Mouse (Mus musculus) liver, adult (tissue): ENCODE results near the gene Btf3.

Experiments
- GATA4 ChIP-seq: IDR thresholded peaks from 2 replicates; pipeline ENCODE4 v1.6.1; 2014; ENCODE audit warnings: mild to moderate bottlenecking, low read length; ENCODE audit not compliant: insufficient replicate concordance

Gene Btf3

DNA sequence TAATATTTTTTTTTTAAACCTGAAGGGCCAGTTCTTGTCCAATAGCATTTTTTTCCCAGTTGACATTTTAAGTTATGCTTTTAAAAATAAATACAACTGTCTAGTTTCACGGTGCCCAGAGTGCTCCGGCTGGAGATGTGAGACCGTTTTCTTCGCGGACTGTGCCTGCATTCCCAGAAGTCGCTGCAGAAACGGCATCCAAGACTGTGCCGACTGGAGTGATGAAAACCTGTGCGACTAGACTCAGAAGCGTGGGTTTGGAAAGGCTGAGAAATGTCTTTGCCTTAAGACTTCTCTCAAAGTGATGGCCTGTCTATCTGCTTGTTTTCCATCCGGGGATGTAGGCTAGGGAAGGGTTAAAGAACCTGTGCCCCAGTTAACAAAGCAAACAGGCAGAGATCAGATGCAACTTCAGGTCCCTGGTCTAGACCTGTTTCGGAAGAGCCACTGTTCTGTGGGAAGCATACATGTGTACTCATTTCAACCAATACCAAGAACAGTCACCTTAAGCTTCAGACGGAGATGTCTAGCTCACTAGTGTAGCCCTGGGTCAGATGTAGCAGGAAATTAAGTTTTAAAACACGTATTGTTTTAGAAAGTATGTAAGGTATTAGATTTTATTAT lies 9.8 kb downstream of the Btf3 start:
- no peak for TF ChIP-seq GATA4

DNA sequence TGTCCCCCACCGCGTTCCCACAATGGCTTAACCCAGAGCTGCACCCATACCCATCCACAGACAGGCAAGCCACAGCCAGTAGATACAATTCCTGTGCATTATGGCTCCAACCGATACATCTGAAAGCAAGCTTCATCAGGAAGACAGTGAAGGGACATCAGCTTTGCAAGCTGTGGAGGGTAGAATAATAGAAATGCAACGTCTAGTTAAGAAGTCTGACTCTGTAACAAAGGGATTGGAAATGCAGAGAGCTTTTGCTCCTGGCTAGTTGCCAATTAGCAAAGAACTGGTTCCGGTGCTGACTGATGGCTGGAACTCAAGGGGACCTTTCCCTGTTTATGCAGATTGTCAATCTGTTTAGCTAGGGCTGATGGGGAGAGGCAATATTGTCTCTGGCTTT lies 10.4 kb downstream of the Btf3 start:
- no peak for TF ChIP-seq GATA4

DNA sequence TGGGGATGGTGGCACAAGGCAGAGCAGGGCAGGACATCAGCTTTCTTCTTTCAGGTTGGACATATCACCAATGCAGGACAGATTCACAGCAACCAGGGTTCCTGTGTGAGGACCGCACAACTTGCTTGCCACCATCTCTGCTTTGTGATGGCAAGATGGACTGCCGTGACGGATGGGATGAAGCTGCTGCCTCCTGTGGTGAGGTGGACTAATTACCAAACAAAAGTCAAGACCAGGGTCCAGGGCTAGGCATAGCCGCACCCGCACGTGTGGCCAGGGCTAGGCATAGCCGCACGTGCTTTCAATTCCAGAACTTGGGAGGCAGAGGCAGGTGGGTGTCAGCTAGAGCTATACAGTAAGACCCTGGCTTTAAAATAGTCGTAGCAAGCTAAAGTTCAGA lies 11.5 kb downstream of the Btf3 start:
- no peak for TF ChIP-seq GATA4

DNA sequence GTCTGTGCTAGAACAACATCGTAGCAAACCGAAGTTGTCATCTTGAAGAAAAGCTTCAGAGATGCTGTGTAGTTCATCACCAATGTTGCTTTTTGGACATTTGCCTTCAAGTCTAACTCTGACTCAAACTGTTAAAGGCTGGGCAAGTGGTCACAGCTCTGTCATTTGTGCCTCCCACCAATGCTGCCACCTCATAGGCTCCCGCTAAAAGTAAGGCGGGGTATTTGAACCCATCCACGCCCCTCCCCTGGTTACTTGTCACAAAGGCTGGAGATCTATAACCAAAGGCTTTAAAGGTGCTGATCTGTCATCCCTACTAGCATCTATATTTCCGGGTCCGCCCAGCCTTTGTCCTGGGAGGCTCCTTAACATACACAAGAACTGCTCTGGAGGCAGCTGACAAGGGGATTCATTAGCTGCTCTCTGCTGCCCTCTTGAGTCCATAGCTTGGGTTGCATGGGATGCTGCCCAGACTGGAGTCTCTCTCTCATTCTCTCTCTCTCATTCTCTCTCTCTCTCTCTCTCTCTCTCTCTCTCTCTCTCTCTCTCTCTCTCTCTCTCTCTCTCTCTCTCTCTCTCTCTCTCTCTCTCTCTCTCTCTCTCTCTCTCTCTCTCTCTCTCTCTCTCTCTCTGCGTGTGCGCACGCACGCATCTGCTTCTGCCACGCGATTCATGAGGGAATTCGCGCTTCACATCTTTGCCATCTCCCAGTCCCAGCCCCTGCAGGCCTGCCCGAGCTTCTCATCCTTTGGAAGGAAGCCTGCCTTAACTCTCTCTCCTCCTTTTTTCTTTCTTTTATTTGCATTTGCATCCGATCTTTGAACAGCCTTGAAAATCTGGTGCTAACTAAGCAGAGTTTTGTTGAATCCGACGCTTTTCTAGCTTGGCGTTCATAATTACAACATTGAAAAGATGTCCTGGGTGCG lies 17.7 kb downstream of the Btf3 start:
- TF ChIP-seq GATA4 = no peak

DNA sequence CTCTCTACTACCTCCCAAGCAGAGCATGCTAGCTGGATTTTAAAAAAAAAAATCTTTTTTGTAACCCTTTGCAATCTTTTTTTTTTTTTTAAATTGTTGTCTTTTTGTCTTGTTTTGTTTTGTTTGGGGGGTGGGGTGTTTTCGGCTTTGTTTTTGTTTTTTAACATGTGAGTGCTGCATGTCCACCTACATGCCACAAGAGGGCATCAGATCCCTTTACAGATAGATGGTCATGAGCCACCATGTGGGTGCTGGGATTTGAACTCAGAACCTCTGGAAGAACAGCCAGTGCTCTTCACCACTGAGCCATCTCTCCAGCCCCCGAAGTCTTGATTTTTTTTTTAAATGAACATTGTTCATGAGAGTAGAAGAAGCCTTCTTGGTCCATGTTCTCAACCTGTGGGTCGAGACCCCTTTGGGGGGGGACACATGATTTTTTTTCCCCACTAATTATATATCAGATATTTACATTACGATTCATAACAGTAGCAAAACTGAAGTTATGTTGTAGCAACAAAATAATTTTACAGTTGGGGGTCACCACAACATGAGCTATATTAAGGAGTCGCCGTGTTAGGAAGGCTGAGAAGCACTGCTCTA lies 18.8 kb downstream of the Btf3 start:
- TF ChIP-seq GATA4 = no peak

DNA sequence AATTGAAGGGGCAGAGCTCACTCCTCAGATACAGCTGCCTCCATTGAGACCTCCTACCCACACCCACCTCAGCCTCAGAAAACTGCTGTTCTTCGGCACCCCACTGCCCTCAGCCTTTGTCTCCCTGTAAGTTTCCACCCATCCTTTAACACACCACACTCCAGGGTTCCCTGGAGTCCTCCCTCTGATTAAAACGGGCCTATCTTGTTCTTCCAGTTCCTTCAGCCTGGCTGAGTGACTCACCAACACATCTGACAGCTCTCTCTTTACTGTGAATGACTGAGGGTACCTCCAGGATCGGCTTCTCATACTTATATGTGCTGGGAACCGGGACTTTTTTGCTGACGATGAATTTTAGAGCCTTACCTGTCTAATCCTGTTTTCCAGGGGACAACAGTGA lies 20.7 kb downstream of the Btf3 start:
- TF ChIP-seq GATA4 = no peak

DNA sequence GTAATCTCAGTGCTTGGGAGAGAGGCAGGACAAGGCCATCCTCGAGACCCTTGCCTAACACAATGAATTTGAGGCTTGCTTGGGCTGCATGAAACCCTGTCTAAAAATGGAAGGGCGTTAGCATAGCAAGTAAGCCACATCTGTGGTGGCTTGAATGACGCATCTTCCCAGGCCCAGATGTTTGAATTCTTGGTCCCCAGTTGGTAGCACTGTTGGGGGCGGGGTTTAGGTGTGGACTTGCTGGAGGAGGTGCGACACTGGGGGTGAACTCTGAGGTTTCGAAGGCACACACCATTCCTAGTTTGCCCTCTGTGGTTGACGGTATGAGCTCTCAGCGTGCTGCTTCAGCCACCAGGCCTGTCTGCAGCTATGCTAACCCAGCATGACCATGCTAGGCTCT lies 25.1 kb downstream of the Btf3 start:
- TF ChIP-seq GATA4 = no peak

DNA sequence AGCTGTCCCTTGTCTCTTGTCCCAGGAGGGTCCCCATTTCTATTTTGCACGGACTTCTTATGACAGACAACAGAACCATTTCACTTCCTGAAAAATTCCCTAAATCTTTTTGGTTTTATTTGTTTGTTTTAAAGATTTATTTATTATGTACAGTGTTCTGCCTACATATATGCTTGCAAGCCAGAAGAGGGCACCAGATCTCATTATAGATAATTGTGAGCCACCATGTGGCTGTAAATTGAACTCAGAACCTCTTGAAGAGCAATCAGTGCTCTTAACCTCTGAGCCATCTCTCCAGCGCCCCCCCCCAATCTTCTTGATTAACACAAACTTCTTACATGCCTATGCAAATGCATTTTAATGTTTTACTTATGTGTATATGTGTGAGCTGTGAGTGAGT lies 26.1 kb downstream of the Btf3 start:
- no peak for TF ChIP-seq GATA4

DNA sequence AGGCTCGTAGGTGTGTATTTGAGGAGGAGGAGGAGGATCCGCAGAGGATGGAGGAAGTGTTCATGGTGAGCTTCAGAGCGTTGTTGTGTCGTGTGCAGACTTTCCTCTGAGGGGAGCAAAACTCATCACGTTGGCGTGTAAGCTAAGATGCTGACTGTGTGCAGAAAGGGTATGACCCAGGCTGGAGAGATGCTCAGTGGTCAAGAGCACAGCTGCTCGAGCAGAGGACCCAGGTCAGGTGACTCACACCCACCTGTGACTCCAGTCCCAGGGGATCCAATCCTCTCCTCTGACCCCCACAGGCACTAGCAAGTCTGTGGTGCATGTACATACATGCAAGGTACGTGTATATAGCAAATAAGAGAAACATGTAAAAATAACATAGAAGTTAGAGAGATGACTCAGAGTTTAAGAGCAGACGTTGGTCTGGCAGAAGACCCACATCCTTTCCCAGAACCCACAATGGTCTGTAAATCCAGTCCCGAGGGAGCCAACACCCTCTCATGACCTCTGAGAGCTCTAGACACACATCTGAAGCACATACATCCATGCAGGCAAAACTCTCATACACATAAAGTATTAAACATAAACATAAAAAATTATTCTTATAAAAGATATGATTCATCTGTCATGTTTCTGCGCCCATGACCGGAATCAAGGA lies 35.7 kb downstream of the Btf3 start:
- TF ChIP-seq GATA4 = no peak

DNA sequence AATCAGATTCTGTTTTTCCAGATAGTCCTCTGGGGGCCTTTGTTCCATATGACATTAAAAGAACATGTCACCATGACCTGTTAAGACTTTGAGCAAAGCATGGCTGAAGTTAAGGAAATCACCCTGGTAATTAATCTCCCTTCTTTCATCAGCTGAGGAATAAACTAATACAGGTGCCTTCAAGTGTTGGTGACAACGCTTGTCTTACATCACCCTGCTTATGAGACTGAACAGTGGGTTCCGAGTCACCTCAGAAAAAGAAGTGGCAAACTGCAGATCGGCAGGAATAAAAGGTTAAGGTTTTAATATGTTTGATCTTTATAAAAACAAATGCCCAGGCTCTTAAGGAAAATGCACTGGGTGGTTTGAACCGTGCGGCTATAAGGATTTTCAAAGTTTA lies 37.1 kb downstream of the Btf3 start, which contains the start of gene Gm21976:
Gene Gm21976, plus strand, starts transcription at position 202 of the 400 bp plus-strand sequence.
- no peak for TF ChIP-seq GATA4

DNA sequence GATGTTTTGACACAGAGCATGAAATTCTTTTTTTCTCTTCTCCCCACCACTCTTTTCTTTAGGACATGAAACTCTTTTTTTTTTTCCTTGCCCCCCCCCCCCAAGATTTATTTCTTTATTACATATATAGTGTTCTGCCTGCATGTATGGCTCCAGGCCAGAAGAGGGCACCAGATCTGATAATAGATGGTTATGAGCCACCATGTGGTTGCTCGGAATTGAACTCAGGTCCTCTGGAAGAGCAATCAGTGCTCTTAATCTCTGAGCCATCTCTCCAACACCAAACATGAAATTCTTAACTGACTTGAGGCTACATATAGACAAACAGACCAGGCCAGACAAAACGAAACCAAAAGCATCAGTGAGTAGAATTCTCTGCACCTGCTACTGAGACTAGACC lies 39.3 kb downstream of the Btf3 start:
- no peak for TF ChIP-seq GATA4

DNA sequence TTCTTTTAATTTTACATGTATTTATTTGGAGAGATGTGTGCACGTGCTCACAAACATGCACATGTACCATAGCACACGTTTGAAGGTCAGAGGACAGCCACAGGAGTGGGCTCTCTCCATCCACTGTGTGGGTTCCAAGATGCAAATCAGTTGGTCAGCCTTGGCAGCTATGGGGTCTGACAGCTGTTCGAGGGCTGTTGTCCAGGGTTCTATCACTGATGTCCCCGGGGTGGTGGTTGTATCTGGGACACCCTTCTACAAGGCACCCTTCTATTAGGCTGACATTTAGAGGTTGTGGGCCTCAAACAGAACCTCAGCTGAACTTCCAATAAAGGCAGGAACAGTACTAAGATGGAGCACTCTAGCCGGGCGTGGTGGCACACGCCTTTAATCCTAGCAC lies 40.6 kb downstream of the Btf3 start:
- TF ChIP-seq GATA4 = no peak

DNA sequence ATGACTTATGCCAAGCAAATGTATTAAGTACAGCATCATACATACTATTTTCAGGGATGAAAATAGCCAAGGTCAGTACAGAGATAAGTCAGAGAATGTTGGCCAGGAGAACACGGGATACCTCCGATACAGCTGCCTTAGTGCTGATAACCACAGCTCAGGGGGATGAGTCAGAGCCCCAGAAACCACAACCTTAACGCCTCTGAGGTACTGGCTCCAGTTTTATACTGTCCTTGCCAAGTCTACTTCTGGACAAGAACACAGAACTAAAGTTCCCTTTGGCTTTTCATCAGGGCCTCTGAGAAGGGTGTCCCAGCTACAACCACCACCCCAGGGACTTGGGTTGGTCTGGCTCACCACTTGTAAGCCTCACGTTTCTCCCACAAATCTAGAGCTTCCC lies 41.2 kb downstream of the Btf3 start:
- TF ChIP-seq GATA4 = no peak

DNA sequence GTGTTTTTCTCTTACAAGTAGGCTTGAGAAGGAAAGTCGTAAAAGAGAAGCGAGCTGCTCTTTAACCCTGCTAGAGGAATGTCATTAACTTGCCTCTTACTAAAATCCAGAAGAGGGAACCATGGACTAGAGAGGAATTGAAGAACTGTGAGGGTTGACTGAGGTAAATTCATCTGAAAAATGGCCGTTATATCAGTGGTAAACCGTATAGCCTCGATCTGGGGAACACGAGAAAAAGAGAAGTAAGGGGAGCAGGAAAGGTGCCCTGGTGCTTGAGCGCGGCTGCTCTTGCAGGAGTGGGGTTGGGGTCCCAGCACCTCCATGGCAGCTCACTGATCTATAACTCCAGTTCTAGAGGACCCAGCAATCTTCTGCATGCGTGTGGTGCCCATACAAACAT lies 42.8 kb downstream of the Btf3 start:
- TF ChIP-seq GATA4 = no peak

DNA sequence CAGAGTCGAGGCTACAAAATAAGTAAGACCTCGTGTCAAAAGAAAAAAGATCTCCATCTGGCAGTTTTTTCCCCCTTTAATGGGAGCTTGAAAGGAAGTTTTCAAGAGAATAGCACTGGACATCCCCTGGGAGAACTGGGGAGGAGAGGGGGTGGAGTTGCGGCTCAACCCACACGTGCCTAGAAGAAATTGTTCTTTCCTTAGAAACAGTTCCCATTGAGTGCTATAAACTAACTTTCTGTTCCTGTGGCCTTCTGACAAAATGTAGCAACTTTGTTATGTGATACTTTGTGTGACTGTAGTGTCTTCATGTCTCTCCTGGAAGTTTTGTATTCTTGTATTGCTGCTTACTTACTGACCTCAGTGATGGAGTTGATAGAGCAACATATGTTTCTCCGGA lies 52.7 kb downstream of the Btf3 start:
- TF ChIP-seq GATA4 = no peak
